Mouse (Mus musculus) CH12.LX (cell line): Measurements from ENCODE around the gene Wdfy1. TPM values are rescaled to one million over a fixed set of nuclear protein-coding genes. Genes with fewer than 3 reads are reported as not detected.

Source experiments
- DNase-seq: peaks from one replicate; pipeline ENCODE4 v3.0.0-alpha.2; 2013; ENCODE audit errors: extremely low read depth
- H3K27ac ChIP-seq: 2 replicates; pipeline ENCODE4 v1.5.1; 2012; ENCODE audit warnings: low read depth, mild to moderate bottlenecking, control low read depth, moderate library complexity; ENCODE audit not compliant: insufficient read depth
- H3K27me3 ChIP-seq: replicated peaks from 2 replicates; pipeline ENCODE3; 2012; ENCODE audit warnings: inconsistent platforms
- H3K36me3 ChIP-seq, 2 experiments: replicated peaks in 1 of 2; 2 replicates each; pipeline versions ENCODE3 to v1.6.1; 2012; ENCODE audit warnings: inconsistent platforms in 1 of 2, low read length in 1 of 2, mild to moderate bottlenecking in 1 of 2, mixed read lengths in 1 of 2, moderate library complexity in 1 of 2; ENCODE audit not compliant: control insufficient read depth in 1 of 2, insufficient read depth in 1 of 2
- H3K4me1 ChIP-seq, 2 experiments: 2 replicates each; pipeline ENCODE4 v1.6.1; 2012; ENCODE audit warnings: inconsistent platforms in 1 of 2, moderate library complexity in 1 of 2; ENCODE audit not compliant: insufficient read depth in 2 of 2, control insufficient read depth in 1 of 2
- H3K4me2 ChIP-seq: 2 replicates; pipeline ENCODE4 v1.6.1; 2012; ENCODE audit warnings: low read depth, mild to moderate bottlenecking, control low read depth; ENCODE audit not compliant: poor library complexity, insufficient read depth, severe bottlenecking
- H3K4me3 ChIP-seq, 3 experiments: fragments of 150-350 bp in 1 of 3; sonication (generic) in 1 of 3; replicated peaks in 1 of 3; 2 replicates each; pipeline versions ENCODE3 to v1.5.1; 2011 to 2012; ENCODE audit warnings: low read depth in 2 of 3, low read length in 2 of 3, mild to moderate bottlenecking in 2 of 3, moderate library complexity in 2 of 3, control low read depth in 1 of 3, improper control_type of control experiment in 1 of 3, inconsistent platforms in 1 of 3, mixed read lengths in 1 of 3; ENCODE audit not compliant: poor library complexity in 1 of 3
- H3K79me2 ChIP-seq: replicated peaks from 2 replicates; pipeline ENCODE4 v1.6.1; 2012; ENCODE audit warnings: mild to moderate bottlenecking, moderate library complexity; ENCODE audit not compliant: control insufficient read depth, poor library complexity, insufficient read depth, severe bottlenecking; ENCODE audit errors: extremely low read depth
- H3K9ac ChIP-seq: 2 replicates; pipeline ENCODE4 v1.6.1; 2012; ENCODE audit warnings: low read depth, mild to moderate bottlenecking, control low read depth, moderate library complexity; ENCODE audit not compliant: insufficient read depth
- H3K9me3 ChIP-seq: replicated peaks from 2 replicates; pipeline ENCODE3; 2012; ENCODE audit warnings: low read length, inconsistent platforms, mixed read lengths
- BHLHE40 ChIP-seq: IDR thresholded peaks from 2 replicates; pipeline ENCODE4 v1.6.1; 2011; ENCODE audit warnings: mild to moderate bottlenecking, low read depth, low read length, improper control_type of control experiment
- CHD1 ChIP-seq: IDR thresholded peaks from 2 replicates; pipeline ENCODE4 v1.6.1; 2012; ENCODE audit warnings: low read depth, low read length, improper control_type of control experiment, inconsistent platforms
- HCFC1 ChIP-seq: IDR thresholded peaks from 2 replicates; pipeline ENCODE4 v1.6.1; 2012; ENCODE audit warnings: low read depth, mild to moderate bottlenecking, inconsistent platforms, low read length, improper control_type of control experiment
- IRF4 ChIP-seq: IDR thresholded peaks from 2 replicates; pipeline ENCODE4 v1.6.1; 2014; ENCODE audit warnings: low read depth, mild to moderate bottlenecking, inconsistent platforms, low read length, improper control_type of control experiment
- JUND ChIP-seq: conservative IDR thresholded peaks from 2 replicates; pipeline ENCODE4 v1.6.1; 2011; ENCODE audit warnings: low read depth, low read length, improper control_type of control experiment
- MAZ ChIP-seq: IDR thresholded peaks from 2 replicates; pipeline ENCODE4 v1.6.1; 2012; ENCODE audit warnings: low read depth, mild to moderate bottlenecking, inconsistent platforms, low read length, improper control_type of control experiment, moderate library complexity
- MEF2A ChIP-seq: IDR thresholded peaks from 2 replicates; pipeline ENCODE4 v1.6.1; 2014; ENCODE audit warnings: low read depth, mild to moderate bottlenecking, inconsistent platforms, low read length, improper control_type of control experiment, borderline replicate concordance
- MXI1 ChIP-seq: IDR thresholded peaks from 2 replicates; pipeline ENCODE4 v1.6.1; 2011; ENCODE audit warnings: mild to moderate bottlenecking, low read depth, low read length, improper control_type of control experiment
- POLR2A ChIP-seq: IDR thresholded peaks from 2 replicates; pipeline ENCODE4 v1.6.1; 2011; ENCODE audit warnings: low read depth, mild to moderate bottlenecking, improper control_type of control experiment, low read length
- SMC3 ChIP-seq: IDR thresholded peaks from 2 replicates; pipeline ENCODE4 v1.6.1; 2011; ENCODE audit warnings: low read depth, low read length, improper control_type of control experiment
- TBP ChIP-seq: conservative IDR thresholded peaks from 2 replicates; pipeline ENCODE4 v1.6.1; 2011; ENCODE audit warnings: low read depth, low read length, improper control_type of control experiment
- TCF12 ChIP-seq: IDR thresholded peaks from 2 replicates; pipeline ENCODE4 v1.6.1; 2014; ENCODE audit warnings: low read depth, mild to moderate bottlenecking, inconsistent platforms, low read length, improper control_type of control experiment
- UBTF ChIP-seq: IDR thresholded peaks from 2 replicates; pipeline ENCODE4 v1.6.1; 2012; ENCODE audit warnings: low read depth, mild to moderate bottlenecking, inconsistent platforms, low read length, improper control_type of control experiment, moderate library complexity
- USF1 ChIP-seq: IDR thresholded peaks from 2 replicates; pipeline ENCODE4 v1.6.1; 2014; ENCODE audit warnings: low read depth, mild to moderate bottlenecking, inconsistent platforms, low read length, improper control_type of control experiment
- USF2 ChIP-seq: conservative IDR thresholded peaks from 2 replicates; pipeline ENCODE4 v1.6.1; 2011; ENCODE audit warnings: low read depth, low read length, improper control_type of control experiment
- ZC3H11A ChIP-seq: IDR thresholded peaks from 2 replicates; pipeline ENCODE4 v1.6.1; 2012; ENCODE audit warnings: low read depth, mild to moderate bottlenecking, inconsistent platforms, low read length, improper control_type of control experiment
- ZKSCAN1 ChIP-seq: IDR thresholded peaks from 2 replicates; pipeline ENCODE4 v1.6.1; 2012; ENCODE audit warnings: low read depth, inconsistent platforms, low read length, improper control_type of control experiment, borderline replicate concordance
- ZMIZ1 ChIP-seq: IDR thresholded peaks from 2 replicates; pipeline ENCODE4 v1.6.1; 2012; ENCODE audit warnings: low read depth, mild to moderate bottlenecking, inconsistent platforms, low read length, improper control_type of control experiment
- dilution Hi-C: fragments of 300-500 bp; cut with MboI; formaldehyde crosslinking; loops from 2 replicates; pipeline ENCODE4 v1.14.3; 2020; ENCODE audit warnings: low sequenced_read_pairs; ENCODE audit not compliant: extremely low pct_unique_long_range_greater_than_20kb, extremely low pct_ligation_motif_present
- in situ Hi-C: fragments of 300-500 bp; cut with MboI; formaldehyde crosslinking; loops from 3 replicates; pipeline ENCODE4 v1.14.3; 2019; ENCODE audit warnings: low sequenced_read_pairs, low pct_ligation_motif_present, low pct_unique_long_range_greater_than_20kb, mixed read lengths
- polyA plus RNA-seq: library from polyadenylated mRNA; unstranded; fragments of >175 nt; gene quantifications from 2 replicates; pipeline ENCODE4 v1.2.1, GENCODE M21; 2012; ENCODE audit warnings: low read depth; ENCODE audit not compliant: insufficient read length
- total RNA-seq, 2 experiments: library from RNA; depleted of rRNA; stranded (reverse); fragments of 300-350 nt in 1 of 2; fragments of >200 nt in 1 of 2; gene quantifications; 2 replicates each; pipeline ENCODE4 v1.2.3; 2012 to 2014

The Wdfy1 gene
- total and polyA plus RNA-seq, 3 experiments: 56.3 to 86.3 (median 70.6) TPM

GRCm38 (mm10) chr1:79809447-79809846 is 33.5 kb upstream of the Wdfy1 start:
- no peaks in the 10 kb centered on the region for H3K4me1 ChIP-seq
- H3K27me3 ChIP-seq: no peaks in the 10 kb centered on the region
- H3K36me3 ChIP-seq: peaks cover 0 to 5% of the 10 kb centered on the region in 2 experiments
- H3K4me3 ChIP-seq: no peak overlapping the region
- in situ Hi-C loops: no loop called here
- TF ChIP-seq POLR2A (no peak), UBTF (no peak), TCF12 (no peak), TBP (no peak), SMC3 (no peak), MEF2A (no peak), ZKSCAN1 (no peak), CHD1 (no peak), MXI1 (no peak), USF2 (no peak), JUND (no peak), ZC3H11A (no peak), HCFC1 (no peak), MAZ (no peak)
- no peak overlapping the region for H3K27ac ChIP-seq
- H3K9me3 ChIP-seq: no peaks in the 10 kb centered on the region
- DNase-seq: no peak
- H3K4me2 ChIP-seq: no peak overlapping the region
- H3K9ac ChIP-seq: no peak overlapping the region
- no peaks in the 10 kb centered on the region for H3K79me2 ChIP-seq
- dilution Hi-C loops: no loop called here

- no peak for TF ChIP-seq IRF4
- no peak for TF ChIP-seq BHLHE40
- no peak for TF ChIP-seq USF1
- no peak for TF ChIP-seq ZMIZ1
- Histone ChIP-seq H3K9me3 (no peaks in the 10 kb centered on the region), H3K4me2 (no peak overlapping the region), H3K4me1 (no peaks in the 10 kb centered on the region), H3K27ac (no peak overlapping the region), H3K36me3 (peaks cover 0 to 7% of the 10 kb centered on the region in 2 experiments), H3K79me2 (no peaks in the 10 kb centered on the region), H3K4me3 (no peak overlapping the region), H3K9ac (no peak overlapping the region), H3K27me3 (no peaks in the 10 kb centered on the region)
- DNase-seq: no peak
- in situ Hi-C loops (no loop called here), dilution Hi-C loops (no loop called here)
Observed at GRCm38 (mm10) chr1:79806865-79807264, 30.9 kb upstream of the Wdfy1 start.
